Mouse (Mus musculus): ENCODE results near the gene Ctdspl.
A peak's percentile ranks its signal among the peaks of the same experiment; 100 is the strongest.

Ctdspl gene

DNA sequence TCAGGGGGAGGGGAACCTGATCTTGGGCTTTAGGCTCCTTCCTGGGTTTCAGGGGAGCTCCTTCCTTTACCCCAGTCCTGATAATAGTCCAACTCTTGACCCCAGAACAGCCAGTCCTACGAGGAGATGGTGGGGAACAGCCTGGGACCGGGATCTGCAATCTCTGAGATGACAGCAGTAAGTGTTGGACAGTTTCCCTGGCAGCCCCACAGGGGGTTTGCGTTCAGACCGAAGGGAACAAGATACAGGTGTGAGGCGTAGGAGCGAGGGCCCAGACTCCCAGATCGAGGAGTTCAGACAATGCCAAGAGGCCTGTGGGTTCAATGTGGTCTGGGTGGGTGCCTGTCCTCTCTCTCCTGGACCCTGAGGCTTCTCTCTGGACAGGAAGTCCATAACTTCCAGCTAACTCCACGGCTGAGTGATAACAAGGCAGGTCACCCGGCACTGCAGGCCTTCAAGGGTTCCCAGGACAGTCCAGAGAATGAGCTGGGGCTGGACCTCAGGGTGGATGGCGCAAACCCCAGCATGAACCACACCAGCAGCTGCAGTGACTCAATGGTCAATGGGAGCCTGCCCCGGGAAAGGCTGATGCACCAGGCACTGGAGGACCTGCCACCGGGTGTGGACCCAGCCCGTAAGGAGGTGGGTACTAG, 144.0 kb downstream of the Ctdspl start:
- DNase-seq: no peak

DNA sequence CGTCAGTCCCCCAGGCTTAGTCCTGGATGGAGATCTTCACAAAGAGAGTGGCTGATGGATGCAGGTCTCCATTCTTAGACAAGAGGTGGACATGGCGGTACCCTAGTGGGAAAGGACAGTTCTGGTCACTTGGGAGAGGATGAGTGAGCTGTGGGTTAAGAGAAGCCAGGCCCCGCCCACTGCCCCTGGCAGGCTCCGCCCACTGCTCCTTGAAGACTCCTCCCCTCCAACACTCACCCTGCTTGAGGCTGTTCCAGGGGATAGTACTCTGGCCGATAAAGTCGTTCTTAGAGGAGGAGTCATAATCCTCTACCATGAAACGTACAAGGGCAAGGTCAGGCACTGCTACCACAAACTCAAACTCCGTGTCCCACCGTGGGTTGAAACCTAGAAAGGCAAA, 145.5 kb downstream of the Ctdspl start:
- no peak for DNase-seq

DNA sequence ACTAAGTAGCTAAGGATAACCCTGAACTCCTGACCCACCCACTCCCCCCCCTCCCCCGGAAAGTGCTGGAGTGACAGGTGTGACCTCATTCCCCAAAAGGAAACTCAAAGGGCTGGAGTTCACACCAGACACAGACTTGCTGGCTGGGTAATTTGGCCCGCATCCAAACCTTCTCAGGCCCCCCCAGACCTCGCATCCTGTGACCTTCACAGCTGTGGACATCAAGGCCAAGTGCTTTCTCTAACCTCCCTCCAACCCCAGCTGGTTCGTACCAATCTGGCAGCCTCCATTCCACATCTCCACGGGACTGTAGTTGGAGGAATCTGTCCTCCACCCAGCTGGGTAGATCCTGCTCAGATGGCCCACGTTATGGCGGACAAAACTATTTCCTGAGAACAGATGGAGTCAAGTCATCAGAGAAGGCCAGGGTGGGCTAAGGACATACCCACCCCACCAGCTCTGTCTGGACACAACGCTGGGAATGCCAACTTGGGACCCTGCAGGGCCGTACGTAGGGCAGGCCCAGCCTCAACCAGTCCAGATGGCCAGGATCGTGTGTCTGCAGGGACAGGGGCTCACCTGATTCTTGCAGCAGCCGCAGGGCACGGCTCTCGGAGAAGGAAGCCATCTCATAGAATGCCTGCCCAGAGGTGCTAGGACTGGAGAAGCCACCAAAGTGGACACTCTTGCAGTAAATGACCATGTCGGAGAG, 147.1 kb downstream of the Ctdspl start:
- no peak for DNase-seq

- DNase-seq: no peak
Observed at GRCm38 (mm10) chr9:119075685-119076084, 149.4 kb downstream of the Ctdspl start.

DNA sequence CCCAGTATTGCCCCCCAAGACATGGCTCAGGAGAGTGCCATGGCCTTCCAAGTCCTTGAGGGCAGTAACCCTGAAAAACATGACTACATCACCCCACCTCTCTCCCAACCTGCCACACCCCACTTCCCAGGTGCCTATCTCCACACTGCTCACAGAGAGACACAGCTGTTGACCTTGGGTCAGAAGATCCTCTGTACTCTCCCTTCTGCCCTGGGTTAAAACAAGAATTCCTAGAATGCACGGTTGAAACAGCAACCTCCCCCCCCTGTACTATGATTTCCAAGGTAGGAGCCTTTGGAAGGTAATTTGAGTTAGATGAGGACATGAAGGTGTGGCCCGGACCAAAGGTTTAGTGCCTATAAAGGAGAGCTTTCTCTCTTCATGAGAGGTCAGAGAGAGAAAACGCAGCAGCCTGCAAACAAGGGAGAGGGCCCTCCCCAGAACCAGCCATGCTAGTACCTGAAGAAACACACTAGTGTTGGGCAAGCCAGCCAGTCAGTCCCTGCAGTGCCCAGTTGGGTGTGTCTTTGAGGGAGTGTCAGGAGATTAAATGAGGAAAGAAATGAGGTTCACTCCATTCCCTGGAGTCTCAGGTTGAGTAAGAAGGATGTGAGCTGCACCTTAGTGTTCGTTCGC, 153.9 kb downstream of the Ctdspl start:
- no peak for DNase-seq

GRCm38 (mm10) chr9:119082039-119082438, 155.8 kb downstream of the Ctdspl start:
- no peak for DNase-seq

DNA sequence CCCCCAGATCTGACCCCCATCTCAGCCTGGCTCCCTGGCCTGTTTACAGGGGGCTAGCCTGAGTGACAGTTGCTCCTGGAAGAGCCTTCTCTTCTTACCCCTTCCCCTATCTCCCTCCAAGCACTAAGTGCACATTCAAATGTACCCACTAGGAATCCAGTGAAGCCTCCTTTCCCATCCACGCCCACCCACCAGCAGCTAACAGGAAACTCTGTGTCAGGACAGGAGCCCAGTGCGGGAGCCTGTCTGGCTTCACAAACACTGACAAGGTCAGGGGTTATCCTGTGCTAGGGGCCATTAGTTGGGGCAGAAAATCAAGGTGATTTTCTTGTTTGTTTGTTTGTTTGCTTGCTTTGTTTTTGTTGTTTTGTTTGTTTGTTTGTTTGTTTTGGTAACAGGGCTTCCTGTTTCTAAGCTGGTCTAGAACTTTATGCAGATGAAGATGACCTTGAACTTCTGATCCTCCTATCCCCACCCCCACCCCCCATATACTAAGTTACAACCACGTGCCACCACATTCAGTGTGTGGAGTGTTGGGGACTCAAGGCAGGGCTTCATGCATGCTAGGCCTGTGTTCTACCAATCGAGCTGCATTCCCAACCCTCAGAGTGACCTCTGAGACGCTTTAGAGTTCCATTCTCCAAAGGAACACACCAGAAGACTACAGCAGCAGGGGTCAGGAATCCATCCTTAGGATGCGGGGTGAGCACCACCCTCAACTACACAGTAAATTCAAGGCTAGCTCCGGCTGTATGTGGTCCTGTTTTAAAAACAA, 156.6 kb downstream of the Ctdspl start:
- DNase-seq: no peak

GRCm38 (mm10) chr9:119083966-119084365, 157.7 kb downstream of the Ctdspl start:
- DNase-seq: no peak

- no peak for DNase-seq
Observed at GRCm38 (mm10) chr9:119086451-119086850, 160.2 kb downstream of the Ctdspl start.

- DNase-seq: no peak
Observed at GRCm38 (mm10) chr9:119087309-119087708, 161.1 kb downstream of the Ctdspl start.

GRCm38 (mm10) chr9:119088148-119088801, 162.0 kb downstream of the Ctdspl start:
- peak; percentile 58 to 63 for DNase-seq

- DNase-seq: no peak
Observed at GRCm38 (mm10) chr9:119089437-119089836, 163.2 kb downstream of the Ctdspl start.

- no peak for DNase-seq
Observed at GRCm38 (mm10) chr9:119090462-119090861, 164.2 kb downstream of the Ctdspl start.

DNA sequence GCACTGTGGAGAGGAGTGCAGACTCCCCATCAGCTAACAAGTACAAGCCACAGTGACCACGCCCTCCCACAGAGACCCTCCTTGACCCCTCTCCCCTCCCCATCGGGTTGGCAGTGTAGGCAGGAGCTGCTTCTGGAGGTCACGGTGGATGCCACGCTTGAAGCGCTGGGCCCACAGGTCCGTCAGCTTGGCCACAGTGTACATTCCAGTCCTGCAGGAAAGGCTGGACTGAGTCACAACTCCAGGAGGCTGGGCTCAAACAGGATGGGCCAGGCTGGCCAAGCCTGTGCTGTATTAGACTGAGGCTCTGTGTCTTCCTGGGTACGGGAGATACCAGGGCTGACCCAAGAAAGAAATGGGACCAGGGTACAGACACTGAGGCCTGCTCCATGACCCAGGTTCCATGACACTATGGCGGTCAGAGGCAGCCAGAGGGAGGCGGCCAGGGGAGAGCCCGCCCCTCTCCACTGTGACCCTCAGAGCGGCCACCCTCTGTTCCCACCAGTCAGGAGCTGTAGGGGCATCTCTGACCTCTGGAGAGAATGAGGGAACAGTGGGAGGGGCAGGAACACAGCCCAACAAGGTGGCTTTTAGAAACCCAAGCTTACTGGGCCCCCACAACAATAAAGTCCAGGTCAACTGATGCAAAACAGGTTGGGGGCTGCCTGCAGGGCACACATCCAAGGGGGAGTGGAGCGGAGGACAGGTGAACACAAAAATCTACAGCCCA, 165.5 kb downstream of the Ctdspl start:
- DNase-seq: no peak

- DNase-seq: no peak
Observed at GRCm38 (mm10) chr9:119092473-119093418, 166.5 kb downstream of the Ctdspl start.
